Mouse (Mus musculus) ES-Bruce4 (cell line): ENCODE results near the gene Nrg3.

Experiments
- CTCF ChIP-seq: IDR thresholded peaks from one replicate; pipeline ENCODE4 v1.8.1; 2011; ENCODE audit warnings: low read depth, low read length
- POLR2A ChIP-seq: IDR thresholded peaks from one replicate; pipeline ENCODE4 v1.8.1; 2011; ENCODE audit warnings: low read length; ENCODE audit not compliant: insufficient read depth

DNA sequence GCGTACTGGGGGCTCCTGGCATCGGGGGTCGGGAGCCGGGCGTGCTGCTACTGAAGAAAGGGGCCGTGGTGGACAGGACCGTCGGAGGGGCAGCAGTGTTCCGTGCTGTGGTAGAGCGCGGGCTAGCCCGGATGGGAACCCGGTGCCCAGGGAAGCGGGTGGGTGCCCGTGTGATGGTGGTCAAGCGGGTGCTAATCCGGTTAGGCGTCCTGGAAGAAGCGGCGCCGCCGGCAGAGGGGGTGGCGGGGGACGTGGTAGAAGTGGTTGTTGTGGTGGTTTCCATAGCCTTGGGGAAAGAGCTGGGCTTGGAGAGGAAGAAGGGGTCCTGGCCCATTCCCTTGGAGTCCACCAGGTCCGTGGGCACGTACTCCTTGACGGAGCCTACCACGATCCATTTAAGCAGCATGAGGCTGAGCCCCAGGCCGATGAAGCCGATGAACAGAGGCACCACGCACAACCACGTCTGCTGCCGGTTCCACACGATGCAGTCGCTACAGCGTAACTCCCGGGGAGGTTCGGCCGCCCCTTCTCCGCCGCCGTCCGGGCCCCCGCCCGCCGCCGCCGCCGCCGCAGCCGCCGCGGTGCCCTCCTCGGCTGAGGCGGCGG is 639 bp downstream of the Nrg3 start:
- TF ChIP-seq POLR2A (no peak), CTCF (no peak)
